ENCODE assay signal across 8 mouse cellular contexts in the genomic region with DNA sequence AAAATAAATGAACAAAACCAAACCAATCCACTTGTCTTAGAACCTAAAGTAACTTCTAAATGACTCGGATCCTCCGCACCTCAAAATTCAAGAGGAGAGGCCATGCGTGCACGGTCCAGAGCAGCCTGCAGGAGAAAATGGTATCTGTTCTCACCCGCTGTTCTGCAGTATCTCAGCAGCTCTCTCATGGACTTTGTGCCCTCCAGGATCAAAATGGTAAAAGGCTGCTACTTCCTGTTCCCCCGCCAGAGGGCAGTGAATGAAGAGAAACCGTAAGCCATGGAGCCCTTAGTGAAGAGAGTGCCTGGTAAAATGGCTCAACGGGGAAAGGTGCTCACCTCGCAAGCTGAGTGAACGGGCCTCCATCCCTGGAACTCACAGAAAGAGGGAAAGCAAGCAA. TPM values are rescaled to one million over a fixed set of nuclear protein-coding genes. Genes with fewer than 3 reads are reported as not detected.
DNase-seq lines count a peak whose midpoint lies in the region; ATAC-seq and TF ChIP-seq lines count a peak whose summit lies in the region.

No protein-coding gene starts in this region.

- H3K27me3 ChIP-seq in intestine, embryonic 15.5 days (replicated peaks) = no peaks in the 10 kb centered on the region

- H3K9me3 ChIP-seq in intestine, embryonic 15.5 days = no peaks in the 10 kb centered on the region

- TF ChIP-seq POLR2A in cortical plate, adult 2 months (IDR thresholded peaks at IDR 0.05; ENCODE audit: extremely low read depth, insufficient read depth, low read length) = no peak

- no peaks in the 10 kb centered on the region for H3K36me3 ChIP-seq in intestine, embryonic 15.5 days

- no peak overlapping the region for H3K4me3 ChIP-seq in cortical plate, adult 2 months (ENCODE audit: insufficient read depth, low read length)
- no peak overlapping the region for H3K4me3 ChIP-seq in intestine, embryonic 15.5 days (replicated peaks)

- ATAC-seq in intestine, embryonic 15.5 days = peak; percentile 82
- peak; percentile 90 for ATAC-seq in megakaryocyte progenitor cell, adult 5-6 weeks (replicated peaks; ENCODE audit: poor library complexity)

- no peaks in the 10 kb centered on the region for H3K4me1 ChIP-seq in cortical plate, adult 2 months (ENCODE audit: control insufficient read depth, insufficient read depth, low read length)
- H3K4me1 ChIP-seq in intestine, embryonic 15.5 days (replicated peaks) = 0 out of 2 replicates have a peak, but pooled peaks cover 3% of the 10 kb centered on the region

- intact Hi-C loops in gastrocnemius, postnatal 36 days (cut with DNase I) = loop anchor here (1.0 kb wide), 1 partner anchor 52 kb away; no protein-coding TSS in a partner anchor
- intact Hi-C loops in left cerebral cortex, postnatal 14 days (cut with DNase I) = loop anchor here (2.0 to 10.0 kb wide), 3 partner anchors 53 to 453 kb away; no protein-coding TSS in a partner anchor

- WGBS in intestine, embryonic 15.5 days = 23% methylated on average over 10 of the region's 10 CpGs

- no peak overlapping the region for H3K27ac ChIP-seq in cortical plate, adult 2 months (ENCODE audit: insufficient read depth, low read length)
- no peak overlapping the region for H3K27ac ChIP-seq in intestine, embryonic 15.5 days

- no peak overlapping the region for H3K4me2 ChIP-seq in intestine, embryonic 15.5 days (replicated peaks)

- no peak overlapping the region for H3K9ac ChIP-seq in intestine, embryonic 15.5 days

- peak; percentile 76 for TF ChIP-seq CTCF in cortical plate, adult 2 months (IDR thresholded peaks at IDR 0.05; ENCODE audit: extremely low read depth, insufficient read depth, low read length)

- DNase-seq in 3T3-L1 (ENCODE audit: low read depth, low spot score) = peak; percentile 84
- DNase-seq in adrenal gland, adult (ENCODE audit: inconsistent age in 2 of 2, low spot score in 1 of 2) = peak; percentile 71 to 89
- DNase-seq in gastrocnemius, postnatal 36 days = peak; percentile 29 to 53
- peak; percentile 47 to 73 for DNase-seq in left cerebral cortex, postnatal 14 days (ENCODE audit: low spot score in 2 of 2)
- DNase-seq in right cerebral cortex, postnatal 4 days = peak; percentile 54

RNA-seq across cellular contexts. Expression of gene Klhl25, which starts 20.3 kb away (rescaled TPM):
- polyA plus RNA-seq in cortical plate, adult 2 months (2012; rRNA removed) = 7.8 and 8.0 TPM in 2 replicates
- 1 to 10 TPM; 3.3 to 3.4 TPM for total RNA-seq in gastrocnemius, postnatal 36 days (2021)
- 10.2 and 11.9 TPM in 2 replicates for polyA plus RNA-seq in intestine, embryonic 15.5 days (2015; fragmentation: Nextera tagmentation; extraction: Ambion mirVana)
- 10 to 100 TPM in 1 of 2 experiments, 1 to 10 TPM in 1; 9.4 to 11.3 TPM for total RNA-seq in left cerebral cortex, postnatal 14 days (2021)
- 4.0 and 5.4 TPM in 2 replicates for total RNA-seq in megakaryocyte progenitor cell, adult 5-6 weeks (2015)
- total RNA-seq in megakaryocyte progenitor cell, adult 5-6 weeks (2017) = 8.7 and 9.0 TPM in 2 replicates
